19 mouse cellular contexts compared by ENCODE assay signal in genomic region chr16:39119811-39120210, GRCm38 (mm10).
"Had no signal": no experiment of that assay in that cellular context is flagged by ENCODE, and none has a peak within 500 bp of the region (broad histone marks: within the 10 kb centered on the region; RNA-seq: fewer than 3 reads in every experiment).

No protein-coding gene starts in this region.

- H3K4me3 ChIP-seq: lung, embryonic 15.5 days; midbrain, embryonic 10.5 days; midbrain, embryonic 12.5 days; myocyte; neural tube, embryonic 13.5 days; neural tube, embryonic 15.5 days had no signal

- H3K27ac ChIP-seq: lung, embryonic 15.5 days; midbrain, embryonic 10.5 days; midbrain, embryonic 12.5 days; neural tube, embryonic 13.5 days; neural tube, embryonic 15.5 days had no signal

- ATAC-seq: lung, postnatal 0 days; midbrain, embryonic 16.5 days had no signal

- H3K27me3 ChIP-seq: lung, embryonic 15.5 days; neural tube, embryonic 13.5 days; neural tube, embryonic 15.5 days had no signal

- DNase-seq: lung, adult 2 months; lung, postnatal 4 days; midbrain, embryonic 14.5 days; retina, postnatal 1 day; right cerebral cortex, adult 18-20 months; right cerebral cortex, postnatal 25 days; right cerebral cortex, postnatal 4 days; spleen, adult 18-20 months; thymus, adult 18-20 months; thymus, postnatal 14 days; thymus, postnatal 36 days had no signal

- H3K4me2 ChIP-seq: lung, embryonic 15.5 days; midbrain, embryonic 12.5 days; neural tube, embryonic 13.5 days; neural tube, embryonic 15.5 days had no signal

- H3K36me3 ChIP-seq: lung, embryonic 15.5 days; midbrain, embryonic 10.5 days; midbrain, embryonic 12.5 days; neural tube, embryonic 13.5 days; neural tube, embryonic 15.5 days had no signal

- H3K9me3 ChIP-seq: lung, embryonic 15.5 days; midbrain, embryonic 10.5 days; midbrain, embryonic 12.5 days; neural tube, embryonic 13.5 days; neural tube, embryonic 15.5 days had no signal

- H3K9ac ChIP-seq: lung, embryonic 15.5 days; midbrain, embryonic 12.5 days; neural tube, embryonic 13.5 days; neural tube, embryonic 15.5 days had no signal
